Mouse (Mus musculus) stomach, embryonic 14.5 days (tissue): ENCODE results near the gene Klhl10. TPM values are rescaled to one million over a fixed set of nuclear protein-coding genes. Genes with fewer than 3 reads are reported as not detected.

Experiments used
- ATAC-seq: fragments of 200-750 bp; cut with Nextera tagmentation; 2 replicates; pipeline ENCODE4 v1.8.0; 2017; ENCODE audit warnings: low read depth, moderate TSS enrichment; ENCODE audit not compliant: insufficient number of reproducible peaks, insufficient read depth, low FRiP score
- H3K27ac ChIP-seq: fragments of 300-500 bp; sonication (generic); 2 replicates; pipeline ENCODE4 v1.5.1; 2014; ENCODE audit warnings: mild to moderate bottlenecking, low read length, moderate library complexity, mixed read lengths
- H3K27me3 ChIP-seq: fragments of 300-500 bp; sonication (generic); 2 replicates; pipeline ENCODE4 v1.6.1; 2014; ENCODE audit warnings: low read length, control low read depth, mixed read lengths; ENCODE audit not compliant: control insufficient read depth, insufficient read depth
- H3K36me3 ChIP-seq: fragments of 300-500 bp; sonication (generic); 2 replicates; pipeline ENCODE4 v1.6.1; 2014; ENCODE audit warnings: mild to moderate bottlenecking, control low read depth, low read length, moderate library complexity, mixed read lengths; ENCODE audit not compliant: control insufficient read depth, insufficient read depth
- H3K4me1 ChIP-seq: fragments of 300-500 bp; sonication (generic); 2 replicates; pipeline ENCODE4 v1.6.1; 2014; ENCODE audit warnings: low read length, control low read depth, mixed read lengths; ENCODE audit not compliant: control insufficient read depth, insufficient read depth
- H3K4me2 ChIP-seq: fragments of 300-500 bp; sonication (generic); replicated peaks from 2 replicates; pipeline ENCODE4 v1.6.1; 2014; ENCODE audit warnings: low read depth, low read length, control low read depth
- H3K4me3 ChIP-seq: fragments of 300-500 bp; sonication (generic); 2 replicates; pipeline ENCODE4 v1.5.1; 2014; ENCODE audit warnings: low read depth, low read length, control low read depth
- H3K9ac ChIP-seq: fragments of 300-500 bp; sonication (generic); replicated peaks from 2 replicates; pipeline ENCODE4 v1.6.1; 2014; ENCODE audit warnings: low read depth, mild to moderate bottlenecking, control low read depth, low read length, moderate library complexity, mixed read lengths
- H3K9me3 ChIP-seq: fragments of 300-500 bp; sonication (generic); 2 replicates; pipeline ENCODE4 v1.6.1; 2016; ENCODE audit warnings: low read depth, low read length, control low read depth; ENCODE audit not compliant: control insufficient read depth
- WGBS: fragments of 180-500 bp; shearing (Covaris S2); extraction: QIAGEN DNeasy Blood & Tissue Kit; methylation state at CpG from one replicate; pipeline ENCODE4 v1.1.7; 2014; 5-methylcytosine and 5-hydroxymethylcytosine counted together
- polyA plus RNA-seq: library from polyadenylated mRNA; unstranded; fragments of >200 nt; fragmentation: Nextera tagmentation; extraction: Ambion mirVana; gene quantifications from 2 replicates; pipeline ENCODE4 v1.2.1, GENCODE M21; 2014

Klhl10 gene
- polyA plus RNA-seq, 1 experiment from 2014 or later = 0.52 TPM

GRCm38 (mm10) chr11:100465229-100465792 is 23.6 kb downstream of the Klhl10 start:
- Histone ChIP-seq H3K27ac (no peak overlapping the region), H3K4me2 (no peak overlapping the region), H3K36me3 (peaks cover 23% of the 10 kb centered on the region), H3K9ac (no peak overlapping the region), H3K4me3 (no peak overlapping the region), H3K9me3 (no peaks in the 10 kb centered on the region), H3K27me3 (no peaks in the 10 kb centered on the region), H3K4me1 (peaks cover under 1% of the 10 kb centered on the region)
- 86% methylated on average over 1 of the region's 1 CpGs for WGBS
- ATAC-seq = no peak

GRCm38 (mm10) chr11:100465833-100466232 is 24.1 kb downstream of the Klhl10 start:
- H3K4me1 ChIP-seq = peaks cover 6% of the 10 kb centered on the region
- H3K4me2 ChIP-seq = no peak overlapping the region
- no peaks in the 10 kb centered on the region for H3K9me3 ChIP-seq
- no peak overlapping the region for H3K4me3 ChIP-seq
- ATAC-seq = no peak
- no peak overlapping the region for H3K27ac ChIP-seq
- H3K9ac ChIP-seq = no peak overlapping the region
- WGBS = 73% methylated on average over 1 of the region's 1 CpGs
- peaks cover 23% of the 10 kb centered on the region for H3K36me3 ChIP-seq
- H3K27me3 ChIP-seq = no peaks in the 10 kb centered on the region

GRCm38 (mm10) chr11:100471352-100472196 is 29.9 kb downstream of the Klhl10 start:
- H3K4me1 ChIP-seq = peaks cover 17% of the 10 kb centered on the region
- peak overlapping the region; percentile 94 for H3K4me2 ChIP-seq
- no peak for ATAC-seq
- peaks cover 10% of the 10 kb centered on the region; the same call in 1 of the 2 replicates for H3K36me3 ChIP-seq
- no peaks in the 10 kb centered on the region for H3K27me3 ChIP-seq
- H3K9ac ChIP-seq = peak overlapping the region; percentile 93
- no peak overlapping the region for H3K27ac ChIP-seq
- H3K9me3 ChIP-seq = no peaks in the 10 kb centered on the region
- WGBS = 2% methylated on average over 30 of the region's 30 CpGs
- peak overlapping the region; percentile 93 for H3K4me3 ChIP-seq

- H3K36me3 ChIP-seq = peaks cover 15% of the 10 kb centered on the region
- no peaks in the 10 kb centered on the region for H3K9me3 ChIP-seq
- peak within 1 kb of the TSS; percentile 93 for H3K4me3 ChIP-seq
- peak within 1 kb of the TSS; percentile 94 for H3K4me2 ChIP-seq
- H3K9ac ChIP-seq = peak within 1 kb of the TSS; percentile 93
- H3K27ac ChIP-seq = peak within 1 kb of the TSS; percentile 69
- peak; percentile 89 for ATAC-seq
- peaks cover 17% of the 10 kb centered on the region for H3K4me1 ChIP-seq
- no peaks in the 10 kb centered on the region for H3K27me3 ChIP-seq
- WGBS = under 1% methylated on average over 83 of the region's 83 CpGs
These were observed 30.6 kb downstream of the Klhl10 start, which contains the start of gene Klhl11 for GRCm38 (mm10) chr11:100472197-100472934. Gene Klhl11, minus strand, starts transcription at chr11:100472741.

- Histone ChIP-seq H3K4me2 (peak overlapping the region; percentile 25; the same call in 1 of the 2 replicates), H3K36me3 (peaks cover 17% of the 10 kb centered on the region), H3K4me1 (peaks cover 17% of the 10 kb centered on the region), H3K4me3 (peak overlapping the region; percentile 93; the same call in 1 of the 2 replicates), H3K9me3 (no peaks in the 10 kb centered on the region), H3K9ac (no peak overlapping the region), H3K27me3 (no peaks in the 10 kb centered on the region), H3K27ac (no peak overlapping the region)
- 35% methylated on average over 5 of the region's 5 CpGs for WGBS
- ATAC-seq = peak; percentile 26; the same call in 1 of the 2 replicates
These were observed 31.2 kb downstream of the Klhl10 start for GRCm38 (mm10) chr11:100472935-100473295.

GRCm38 (mm10) chr11:100476281-100476680 is 34.6 kb downstream of the Klhl10 start:
- no peaks in the 10 kb centered on the region for H3K9me3 ChIP-seq
- no peak overlapping the region for H3K27ac ChIP-seq
- no peak for ATAC-seq
- peaks cover 35% of the 10 kb centered on the region for H3K36me3 ChIP-seq
- H3K4me1 ChIP-seq = peaks cover 6% of the 10 kb centered on the region
- H3K4me2 ChIP-seq = no peak overlapping the region
- no peak overlapping the region for H3K4me3 ChIP-seq
- H3K27me3 ChIP-seq = no peaks in the 10 kb centered on the region
- no peak overlapping the region for H3K9ac ChIP-seq
- 85% methylated on average over 5 of the region's 5 CpGs for WGBS

- H3K27me3 ChIP-seq = no peaks in the 10 kb centered on the region
- no peak overlapping the region for H3K9ac ChIP-seq
- 52% methylated on average over 7 of the region's 7 CpGs for WGBS
- H3K4me2 ChIP-seq = no peak overlapping the region
- no peak overlapping the region for H3K27ac ChIP-seq
- no peaks in the 10 kb centered on the region for H3K4me1 ChIP-seq
- no peak for ATAC-seq
- no peaks in the 10 kb centered on the region for H3K9me3 ChIP-seq
- peaks cover 57% of the 10 kb centered on the region for H3K36me3 ChIP-seq
- no peak overlapping the region for H3K4me3 ChIP-seq
These were observed 37.4 kb downstream of the Klhl10 start for GRCm38 (mm10) chr11:100479152-100479551.

- Histone ChIP-seq H3K4me3 (no peak overlapping the region), H3K9me3 (no peaks in the 10 kb centered on the region), H3K36me3 (peaks cover 71% of the 10 kb centered on the region), H3K9ac (no peak overlapping the region), H3K27ac (no peak overlapping the region), H3K4me1 (no peaks in the 10 kb centered on the region), H3K4me2 (no peak overlapping the region), H3K27me3 (no peaks in the 10 kb centered on the region)
- WGBS = 93% methylated on average over 3 of the region's 3 CpGs
- no peak for ATAC-seq
These were observed 42.7 kb downstream of the Klhl10 start for GRCm38 (mm10) chr11:100484461-100484860.
